Mouse (Mus musculus) adrenal gland (tissue): Measurements from ENCODE around the gene Bcas3.

ENCODE experiments used
- intact Hi-C: fragments of 180-260 bp; cut with DNase I; formaldehyde crosslinking; loops from one replicate; pipeline ENCODE4 v1.15.1; 2025

The Bcas3 gene

GRCm38 (mm10) chr11:85648893-85649292, 295.9 kb downstream of the Bcas3 start:
- intact Hi-C loops: no loop called here

- intact Hi-C loops: no loop called here
Measured at GRCm38 (mm10) chr11:85649373-85649772, 296.4 kb downstream of the Bcas3 start.

GRCm38 (mm10) chr11:85657471-85657870, 304.5 kb downstream of the Bcas3 start:
- intact Hi-C loops: no loop called here

GRCm38 (mm10) chr11:85660304-85660703, 307.3 kb downstream of the Bcas3 start:
- intact Hi-C loops: no loop called here

GRCm38 (mm10) chr11:85667176-85667575, 314.2 kb downstream of the Bcas3 start:
- intact Hi-C loops: no loop called here

- intact Hi-C loops: no loop called here
Measured at GRCm38 (mm10) chr11:85667741-85668140, 314.8 kb downstream of the Bcas3 start.

- intact Hi-C loops: no loop called here
Measured at GRCm38 (mm10) chr11:85672881-85673475, 320.0 kb downstream of the Bcas3 start.

GRCm38 (mm10) chr11:85675244-85675643, 322.3 kb downstream of the Bcas3 start:
- intact Hi-C loops: no loop called here

GRCm38 (mm10) chr11:85676357-85677004, 323.5 kb downstream of the Bcas3 start:
- intact Hi-C loops: no loop called here

- intact Hi-C loops: no loop called here
Measured at GRCm38 (mm10) chr11:85678666-85679065, 325.7 kb downstream of the Bcas3 start.

GRCm38 (mm10) chr11:85681580-85682419, 328.8 kb downstream of the Bcas3 start:
- intact Hi-C loops: no loop called here

- intact Hi-C loops: no loop called here
Measured at GRCm38 (mm10) chr11:85684981-85685380, 332.0 kb downstream of the Bcas3 start.

- intact Hi-C loops: no loop called here
Measured at GRCm38 (mm10) chr11:85687816-85688439, 335.0 kb downstream of the Bcas3 start.

- intact Hi-C loops: no loop called here
Measured at GRCm38 (mm10) chr11:85688440-85688838, 335.5 kb downstream of the Bcas3 start.

GRCm38 (mm10) chr11:85689226-85689625, 336.3 kb downstream of the Bcas3 start:
- intact Hi-C loops: no loop called here

- intact Hi-C loops: no loop called here
Measured at GRCm38 (mm10) chr11:85691285-85691684, 338.3 kb downstream of the Bcas3 start.

- intact Hi-C loops: no loop called here
Measured at GRCm38 (mm10) chr11:85695614-85696263, 342.8 kb downstream of the Bcas3 start.

- intact Hi-C loops: no loop called here
Measured at GRCm38 (mm10) chr11:85696491-85697398, 343.8 kb downstream of the Bcas3 start.

- intact Hi-C loops: no loop called here
Measured at GRCm38 (mm10) chr11:85697468-85697867, 344.5 kb downstream of the Bcas3 start.

- intact Hi-C loops: no loop called here
Measured at GRCm38 (mm10) chr11:85698242-85698641, 345.3 kb downstream of the Bcas3 start.
